Mouse (Mus musculus) lung, embryonic 15.5 days (tissue): ENCODE data around the gene Fam160a1. TPM values are rescaled to one million over a fixed set of nuclear protein-coding genes. Genes with fewer than 3 reads are reported as not detected.

Experiments
- ATAC-seq: fragments of 200-750 bp; cut with Nextera tagmentation; 2 replicates; pipeline ENCODE4 v1.8.0; 2017; ENCODE audit warnings: moderate number of reproducible peaks, borderline replicate concordance; ENCODE audit not compliant: low FRiP score, low TSS enrichment; ENCODE audit errors: extremely low read depth
- H3K27ac ChIP-seq: fragments of 300-500 bp; sonication (generic); 2 replicates; pipeline ENCODE4 v1.5.1; 2015; ENCODE audit warnings: moderate library complexity, mild to moderate bottlenecking, inconsistent platforms
- H3K27me3 ChIP-seq: fragments of 300-500 bp; sonication (generic); 2 replicates; pipeline ENCODE4 v1.6.1; 2015; ENCODE audit warnings: inconsistent platforms
- H3K36me3 ChIP-seq: fragments of 300-500 bp; sonication (generic); 2 replicates; pipeline ENCODE4 v1.6.1; 2015; ENCODE audit warnings: inconsistent platforms
- H3K4me1 ChIP-seq: fragments of 300-500 bp; sonication (generic); 2 replicates; pipeline ENCODE4 v1.6.1; 2015; ENCODE audit warnings: inconsistent platforms
- H3K4me2 ChIP-seq: fragments of 300-500 bp; sonication (generic); 2 replicates; pipeline ENCODE4 v1.6.1; 2015; ENCODE audit warnings: inconsistent platforms, mild to moderate bottlenecking, moderate library complexity
- H3K4me3 ChIP-seq: fragments of 300-500 bp; sonication (generic); 2 replicates; pipeline ENCODE4 v1.5.1; 2015; ENCODE audit warnings: mild to moderate bottlenecking, inconsistent platforms
- H3K9ac ChIP-seq: fragments of 300-500 bp; sonication (generic); 2 replicates; pipeline ENCODE4 v1.6.1; 2015; ENCODE audit warnings: inconsistent platforms
- H3K9me3 ChIP-seq: fragments of 300-500 bp; sonication (generic); 2 replicates; pipeline ENCODE4 v1.6.1; 2016; ENCODE audit warnings: inconsistent platforms
- WGBS: fragments of 180-500 bp; shearing (Covaris S2); methylation state at CpG from one replicate; pipeline ENCODE4 v1.1.7; 2015; 5-methylcytosine and 5-hydroxymethylcytosine counted together
- polyA plus RNA-seq: library from polyadenylated mRNA; unstranded; fragments of >200 nt; fragmentation: Nextera tagmentation; extraction: Ambion mirVana; gene quantifications from 2 replicates; pipeline ENCODE4 v1.2.1, GENCODE M21; 2015

The Fam160a1 gene
- polyA plus RNA-seq, 1 experiment from 2014 or later: 3.1 TPM

DNA sequence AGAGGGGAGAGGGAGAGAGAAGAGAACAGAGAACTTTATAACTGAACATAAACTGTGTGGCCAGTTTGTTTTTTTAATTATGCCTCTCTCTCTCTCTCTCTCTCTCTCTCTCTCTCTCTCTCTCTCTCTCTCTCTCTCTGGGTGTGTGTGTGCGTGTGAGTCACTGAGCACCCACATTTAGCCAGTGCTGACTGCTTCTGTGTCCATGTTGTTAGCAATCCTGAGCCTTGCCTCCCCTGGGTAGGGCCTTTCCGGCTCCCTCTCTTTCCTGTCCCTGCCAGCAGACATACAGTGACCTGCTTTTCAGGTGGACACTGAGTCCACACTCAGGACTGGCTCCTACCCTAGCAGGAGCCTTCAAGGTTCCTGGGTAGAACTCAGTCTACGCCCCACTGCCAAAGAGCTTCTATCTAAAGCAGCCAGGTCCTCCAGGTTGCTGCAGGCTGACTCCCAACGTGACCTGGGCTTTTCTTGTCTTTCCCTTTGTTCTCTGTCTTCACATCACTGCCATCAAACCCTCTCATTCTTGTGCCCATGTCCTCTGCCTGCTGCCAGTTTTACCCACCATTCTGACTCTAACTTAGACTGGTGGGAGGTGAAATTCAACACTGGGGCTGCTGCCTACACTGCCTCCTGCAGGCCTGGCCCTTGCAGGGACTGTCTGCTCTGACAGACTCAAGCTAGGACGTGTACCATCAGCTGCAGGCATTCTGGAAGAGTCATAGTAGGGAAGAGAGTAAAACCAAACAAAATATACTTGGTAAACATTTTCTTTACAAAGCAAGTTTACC, 83.0 kb downstream of the Fam160a1 start:
- Histone ChIP-seq H3K4me1 (no peaks in the 10 kb centered on the region), H3K27me3 (no peaks in the 10 kb centered on the region), H3K27ac (no peak overlapping the region), H3K36me3 (no peaks in the 10 kb centered on the region), H3K4me2 (no peak overlapping the region), H3K9me3 (no peaks in the 10 kb centered on the region), H3K4me3 (no peak overlapping the region), H3K9ac (no peak overlapping the region)
- ATAC-seq: no peak
- 73% methylated on average over 5 of the region's 5 CpGs for WGBS

DNA sequence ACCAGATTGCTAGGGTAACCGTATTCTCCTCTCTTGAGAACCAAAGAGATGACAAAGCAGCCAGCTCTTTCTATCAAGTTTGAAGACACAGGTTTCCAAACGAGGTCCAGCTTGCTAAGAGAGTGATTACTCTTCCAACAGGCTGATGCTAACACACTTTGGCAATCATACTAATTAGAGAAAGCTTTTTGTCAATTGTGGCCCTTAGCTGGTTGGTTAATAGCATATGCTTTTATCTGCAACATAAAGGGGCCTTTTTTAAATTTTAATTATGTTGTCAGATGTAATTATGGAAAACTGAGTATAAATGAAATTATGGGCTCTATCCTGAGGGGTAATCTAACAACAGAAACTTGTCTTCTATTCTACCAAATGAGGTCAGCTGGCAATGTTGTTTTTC, 89.9 kb downstream of the Fam160a1 start:
- ATAC-seq: no peak
- H3K9me3 ChIP-seq: no peaks in the 10 kb centered on the region
- H3K27me3 ChIP-seq: no peaks in the 10 kb centered on the region
- H3K4me2 ChIP-seq: no peak overlapping the region
- 57% methylated on average over 2 of the region's 2 CpGs for WGBS
- H3K36me3 ChIP-seq: no peaks in the 10 kb centered on the region
- no peak overlapping the region for H3K27ac ChIP-seq
- no peak overlapping the region for H3K4me3 ChIP-seq
- no peak overlapping the region for H3K9ac ChIP-seq
- H3K4me1 ChIP-seq: no peaks in the 10 kb centered on the region

GRCm38 (mm10) chr3:85725971-85726370, 91.1 kb downstream of the Fam160a1 start:
- Histone ChIP-seq H3K27me3 (no peaks in the 10 kb centered on the region), H3K36me3 (no peaks in the 10 kb centered on the region), H3K9me3 (no peaks in the 10 kb centered on the region), H3K9ac (no peak overlapping the region), H3K4me1 (no peaks in the 10 kb centered on the region), H3K27ac (no peak overlapping the region), H3K4me2 (no peak overlapping the region), H3K4me3 (no peak overlapping the region)
- no peak for ATAC-seq
- whole genome bisulfite sequencing: 81% methylated on average over 3 of the region's 3 CpGs

DNA sequence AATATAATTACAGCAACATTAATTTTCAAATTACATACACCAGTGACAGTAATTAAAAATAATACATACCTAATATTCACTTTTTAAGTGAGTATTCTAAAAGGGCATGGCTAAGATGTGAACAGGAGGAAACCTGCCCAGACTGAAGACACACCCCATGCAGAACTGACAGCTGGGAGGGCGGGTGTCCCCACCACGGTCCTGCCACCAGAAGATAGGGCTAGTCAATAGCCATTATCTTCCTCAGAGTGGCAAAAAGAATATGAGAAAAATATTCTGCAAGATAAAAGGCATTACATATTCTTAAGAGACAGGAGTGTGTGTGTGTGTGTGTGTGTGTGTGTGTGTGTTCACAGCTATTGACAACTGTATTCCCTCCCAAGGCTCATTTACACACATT, 92.0 kb downstream of the Fam160a1 start:
- 58% methylated on average over 2 of the region's 2 CpGs for WGBS
- Histone ChIP-seq H3K36me3 (no peaks in the 10 kb centered on the region), H3K4me2 (no peak overlapping the region), H3K27me3 (no peaks in the 10 kb centered on the region), H3K27ac (no peak overlapping the region), H3K4me1 (no peaks in the 10 kb centered on the region), H3K4me3 (no peak overlapping the region), H3K9ac (no peak overlapping the region), H3K9me3 (no peaks in the 10 kb centered on the region)
- ATAC-seq: no peak

DNA sequence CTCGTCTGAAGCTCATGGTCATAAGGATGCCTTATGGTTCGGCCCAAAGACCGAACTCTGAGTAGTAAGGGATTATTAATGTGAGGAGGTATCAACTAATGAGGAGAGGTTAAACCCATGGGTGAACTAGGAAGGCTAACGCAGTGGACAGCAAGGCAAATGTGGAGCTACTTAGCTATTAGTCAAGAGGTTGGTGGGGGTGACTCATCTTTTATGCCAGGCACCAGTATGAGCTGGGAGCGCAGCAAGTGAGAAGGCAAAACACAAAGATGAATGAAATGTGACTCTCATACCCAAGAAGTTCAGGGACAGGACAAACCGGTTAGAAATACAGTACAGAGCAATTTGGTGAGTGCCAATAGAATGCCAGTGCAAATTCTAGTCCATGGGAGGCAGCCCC, 94.5 kb downstream of the Fam160a1 start:
- Histone ChIP-seq H3K9ac (no peak overlapping the region), H3K9me3 (no peaks in the 10 kb centered on the region), H3K27ac (no peak overlapping the region), H3K4me2 (no peak overlapping the region), H3K36me3 (no peaks in the 10 kb centered on the region), H3K4me1 (no peaks in the 10 kb centered on the region), H3K27me3 (no peaks in the 10 kb centered on the region), H3K4me3 (no peak overlapping the region)
- WGBS: 80% methylated on average over 6 of the region's 6 CpGs
- ATAC-seq: no peak

GRCm38 (mm10) chr3:85715764-85716297, 101.3 kb downstream of the Fam160a1 start:
- Histone ChIP-seq H3K4me3 (no peak overlapping the region), H3K4me1 (no peaks in the 10 kb centered on the region), H3K27me3 (no peaks in the 10 kb centered on the region), H3K36me3 (no peaks in the 10 kb centered on the region), H3K9me3 (no peaks in the 10 kb centered on the region), H3K27ac (no peak overlapping the region), H3K4me2 (no peak overlapping the region), H3K9ac (no peak overlapping the region)
- WGBS: 56% methylated on average over 4 of the region's 4 CpGs
- ATAC-seq: no peak

GRCm38 (mm10) chr3:85713936-85714709, 103.0 kb downstream of the Fam160a1 start:
- 74% methylated on average over 7 of the region's 7 CpGs for WGBS
- no peak overlapping the region for H3K27ac ChIP-seq

DNA sequence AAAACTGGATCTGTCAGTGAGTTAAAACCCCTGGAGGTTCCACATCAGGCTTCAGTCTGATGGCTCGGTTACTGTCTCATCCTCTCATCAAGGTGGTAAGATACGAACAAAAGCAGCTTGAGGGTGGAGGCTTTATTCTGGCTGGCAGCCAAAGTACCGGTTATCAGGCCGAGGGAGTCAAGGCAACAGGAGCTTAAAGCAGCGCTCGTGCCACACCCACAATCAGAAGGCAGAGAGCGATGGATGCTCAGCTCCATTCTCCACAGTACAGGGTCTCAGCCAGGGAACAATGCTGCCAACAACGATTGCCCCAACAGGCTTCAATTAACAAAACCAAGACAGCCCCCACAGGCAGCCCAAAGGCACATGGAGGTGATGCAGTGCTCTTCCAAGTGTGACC, 106.4 kb downstream of the Fam160a1 start:
- H3K36me3 ChIP-seq: no peaks in the 10 kb centered on the region
- ATAC-seq: no peak
- H3K4me2 ChIP-seq: no peak overlapping the region
- no peak overlapping the region for H3K9ac ChIP-seq
- H3K4me3 ChIP-seq: no peak overlapping the region
- no peak overlapping the region for H3K27ac ChIP-seq
- H3K27me3 ChIP-seq: no peaks in the 10 kb centered on the region
- no peaks in the 10 kb centered on the region for H3K9me3 ChIP-seq
- no peaks in the 10 kb centered on the region for H3K4me1 ChIP-seq
- WGBS: 27% methylated on average over 8 of the region's 8 CpGs

More at GRCm38 (mm10) chr3:85713936-85714709, 103.0 kb downstream of the Fam160a1 start:
- Histone ChIP-seq H3K9ac (no peak overlapping the region), H3K4me3 (no peak overlapping the region), H3K9me3 (no peaks in the 10 kb centered on the region), H3K27me3 (no peaks in the 10 kb centered on the region), H3K36me3 (no peaks in the 10 kb centered on the region), H3K4me2 (no peak overlapping the region), H3K4me1 (no peaks in the 10 kb centered on the region)
- ATAC-seq: no peak

DNA sequence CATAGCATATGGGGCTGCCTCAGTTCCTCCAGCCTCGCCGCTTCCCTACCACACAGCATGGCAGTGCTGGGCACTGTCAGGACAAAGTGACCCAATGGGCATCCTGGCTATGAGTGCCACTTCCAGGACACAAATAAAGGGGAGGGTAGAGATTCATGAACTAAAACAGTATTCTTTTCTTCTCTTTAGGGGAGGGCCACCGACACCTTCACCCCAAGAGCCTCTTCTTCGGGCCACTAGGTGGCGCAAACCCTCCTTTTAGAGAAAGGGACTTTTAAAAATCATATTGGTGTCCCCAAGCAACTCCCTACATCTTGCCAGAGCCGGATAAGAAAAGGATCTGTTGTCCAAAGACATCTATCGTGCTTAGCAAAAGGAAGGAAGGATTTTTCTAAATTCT, 109.7 kb downstream of the Fam160a1 start:
- WGBS: 34% methylated on average over 7 of the region's 7 CpGs
- Histone ChIP-seq H3K4me2 (no peak overlapping the region), H3K4me3 (no peak overlapping the region), H3K9me3 (no peaks in the 10 kb centered on the region), H3K9ac (no peak overlapping the region), H3K27me3 (no peaks in the 10 kb centered on the region), H3K27ac (no peak overlapping the region), H3K36me3 (no peaks in the 10 kb centered on the region), H3K4me1 (peaks cover 9% of the 10 kb centered on the region; the same call in 1 of the 2 replicates)
- no peak for ATAC-seq

GRCm38 (mm10) chr3:85703141-85703882, 113.8 kb downstream of the Fam160a1 start:
- Histone ChIP-seq H3K36me3 (no peaks in the 10 kb centered on the region), H3K4me2 (no peak overlapping the region), H3K9ac (no peak overlapping the region), H3K27ac (peak overlapping the region; percentile 63), H3K9me3 (no peaks in the 10 kb centered on the region), H3K4me1 (peaks cover 9% of the 10 kb centered on the region; the same call in 1 of the 2 replicates), H3K27me3 (no peaks in the 10 kb centered on the region), H3K4me3 (no peak overlapping the region)
- 37% methylated on average over 6 of the region's 6 CpGs for WGBS
- peak; percentile 46; the same call in 1 of the 2 replicates for ATAC-seq

GRCm38 (mm10) chr3:85698496-85698895, 118.6 kb downstream of the Fam160a1 start:
- Histone ChIP-seq H3K4me1 (peaks cover 6% of the 10 kb centered on the region; the same call in 1 of the 2 replicates), H3K9me3 (no peaks in the 10 kb centered on the region), H3K9ac (no peak overlapping the region), H3K4me3 (no peak overlapping the region), H3K27me3 (no peaks in the 10 kb centered on the region), H3K27ac (no peak overlapping the region), H3K4me2 (no peak overlapping the region), H3K36me3 (no peaks in the 10 kb centered on the region)
- ATAC-seq: no peak
- WGBS: 86% methylated on average over 4 of the region's 4 CpGs
